Mouse (Mus musculus): ENCODE measurements around the gene Kcnq4.

DNA sequence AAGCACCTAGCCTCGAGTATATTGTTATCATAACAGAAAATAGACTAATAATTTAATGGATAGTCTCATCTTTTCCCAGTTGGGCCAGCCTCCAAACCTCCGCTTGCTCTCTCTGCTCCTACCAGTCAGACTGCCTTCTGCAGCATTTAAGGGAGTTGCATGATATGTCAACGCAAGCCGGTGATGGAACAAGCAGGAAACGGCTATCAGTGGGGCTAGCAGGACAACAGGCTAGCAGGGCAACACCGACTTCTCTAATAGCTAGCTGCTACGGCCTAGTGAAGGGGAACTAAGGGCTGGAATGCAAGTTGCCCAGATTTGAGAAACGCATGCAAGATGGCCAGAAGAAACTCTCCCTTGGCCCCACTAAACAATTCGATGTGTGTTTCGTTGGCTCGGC is 20.6 kb downstream of the Kcnq4 start:
- TF ChIP-seq CTCF (IDR thresholded peaks at IDR 0.05; ENCODE audit: extremely low read depth, insufficient read depth, insufficient read length, insufficient replicate concordance) (no peak), POLR2A (IDR thresholded peaks at IDR 0.05; ENCODE audit: low read depth, low read length) (no peak)
